Mouse (Mus musculus) T-helper 1 cell (primary cell): Measurements from ENCODE around the gene Cldn18.

Experiments
- in situ Hi-C: fragments of 300-600 bp; cut with MboI, MseI; formaldehyde crosslinking; loops from one replicate; pipeline ENCODE4 v1.15.1; 2025; ENCODE audit warnings: high pct_unique_total_duplicates

Cldn18 gene

DNA sequence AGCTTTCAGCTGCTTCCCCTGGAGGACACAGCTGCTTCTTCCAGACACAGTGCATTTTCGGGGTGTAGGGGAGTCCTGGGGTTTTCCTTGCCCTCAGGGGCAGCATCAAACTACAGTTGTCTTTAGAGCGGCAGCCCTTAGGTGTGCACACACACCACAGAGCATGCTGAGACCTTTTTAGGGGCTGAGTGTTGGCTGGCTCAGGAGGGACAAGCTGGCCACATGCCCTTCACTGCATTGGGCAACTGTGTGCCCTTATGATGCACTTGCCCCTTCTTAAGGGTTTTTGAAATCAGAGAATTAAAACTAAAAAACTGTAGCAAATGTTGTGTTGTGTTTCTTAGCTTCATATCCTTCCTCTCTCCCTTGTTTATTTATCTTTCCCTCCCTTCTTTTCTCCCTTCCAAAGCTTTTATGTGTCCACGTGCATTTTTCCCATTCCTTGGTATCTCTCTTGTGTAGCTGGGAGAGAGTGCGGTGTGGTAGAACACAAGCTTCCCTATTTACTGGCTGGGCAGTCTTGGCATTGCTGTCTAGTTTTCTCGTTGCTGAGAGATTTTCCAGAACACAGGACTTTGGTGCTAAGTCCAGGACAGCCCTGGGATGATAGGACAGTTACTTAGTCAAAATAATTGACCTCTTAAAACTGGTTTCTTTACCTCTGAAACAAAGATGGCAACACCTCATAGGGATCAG, 31.4 kb downstream of the Cldn18 start:
- in situ Hi-C loops = loop anchor here (25.0 kb wide), 1 partner anchor 1723 kb away; no protein-coding TSS in a partner anchor

- in situ Hi-C loops = loop anchor here (25.0 kb wide), 1 partner anchor 1723 kb away; no protein-coding TSS in a partner anchor
Observed at GRCm38 (mm10) chr9:99685061-99685521, 32.0 kb downstream of the Cldn18 start.

GRCm38 (mm10) chr9:99681980-99682570, 35.0 kb downstream of the Cldn18 start:
- in situ Hi-C loops = loop anchor here (25.0 kb wide), 1 partner anchor 1720 kb away; no protein-coding TSS in a partner anchor

DNA sequence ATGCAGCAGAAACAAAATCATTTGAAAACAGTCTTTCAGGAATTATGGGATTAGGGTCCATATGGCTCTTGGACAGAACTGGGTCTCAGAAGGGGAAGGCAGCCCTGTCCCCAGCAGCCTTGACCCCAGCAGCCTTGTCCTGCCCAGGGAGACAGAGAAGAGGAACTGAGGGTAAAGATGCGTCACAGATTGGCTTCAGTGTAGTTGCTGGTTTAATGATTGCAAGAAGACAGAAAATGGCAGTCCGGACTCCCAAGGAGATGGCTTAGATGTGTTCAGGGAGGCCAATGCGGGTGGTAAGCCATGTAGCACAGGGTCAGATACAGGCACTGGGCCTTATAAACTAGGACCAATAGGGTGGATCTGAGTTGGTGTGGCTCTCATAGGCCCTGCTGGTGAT, 41.4 kb downstream of the Cldn18 start:
- in situ Hi-C loops = loop anchor here (25.0 kb wide), 1 partner anchor 1713 kb away; no protein-coding TSS in a partner anchor

GRCm38 (mm10) chr9:99671603-99672002, 45.5 kb downstream of the Cldn18 start:
- in situ Hi-C loops = no loop called here

DNA sequence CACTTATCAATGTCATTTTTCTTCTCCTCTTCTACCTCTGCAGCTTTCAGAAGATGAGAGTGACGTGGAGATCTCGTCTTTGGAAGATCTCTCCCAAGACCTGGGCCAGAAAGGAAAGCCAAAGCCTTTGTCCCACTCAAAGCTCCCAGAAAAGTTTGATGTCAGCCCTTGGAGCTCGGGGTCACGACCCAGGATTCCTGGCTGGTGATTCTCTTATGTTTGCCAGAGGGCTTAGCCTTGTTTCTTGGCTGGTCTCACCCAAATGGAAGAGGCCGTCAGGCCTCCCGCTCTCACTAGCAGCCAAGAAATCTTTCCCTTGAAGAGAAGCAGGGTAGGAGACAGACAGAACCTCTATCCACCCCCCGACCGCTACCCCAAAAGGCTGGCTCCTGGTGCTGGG, 49.5 kb downstream of the Cldn18 start:
- in situ Hi-C loops = loop anchor here (5.0 kb wide), 1 partner anchor 210 kb away; no protein-coding TSS in a partner anchor

- in situ Hi-C loops = no loop called here
Observed at GRCm38 (mm10) chr9:99662887-99663286, 54.2 kb downstream of the Cldn18 start.

GRCm38 (mm10) chr9:99662406-99662805, 54.7 kb downstream of the Cldn18 start:
- in situ Hi-C loops = no loop called here

DNA sequence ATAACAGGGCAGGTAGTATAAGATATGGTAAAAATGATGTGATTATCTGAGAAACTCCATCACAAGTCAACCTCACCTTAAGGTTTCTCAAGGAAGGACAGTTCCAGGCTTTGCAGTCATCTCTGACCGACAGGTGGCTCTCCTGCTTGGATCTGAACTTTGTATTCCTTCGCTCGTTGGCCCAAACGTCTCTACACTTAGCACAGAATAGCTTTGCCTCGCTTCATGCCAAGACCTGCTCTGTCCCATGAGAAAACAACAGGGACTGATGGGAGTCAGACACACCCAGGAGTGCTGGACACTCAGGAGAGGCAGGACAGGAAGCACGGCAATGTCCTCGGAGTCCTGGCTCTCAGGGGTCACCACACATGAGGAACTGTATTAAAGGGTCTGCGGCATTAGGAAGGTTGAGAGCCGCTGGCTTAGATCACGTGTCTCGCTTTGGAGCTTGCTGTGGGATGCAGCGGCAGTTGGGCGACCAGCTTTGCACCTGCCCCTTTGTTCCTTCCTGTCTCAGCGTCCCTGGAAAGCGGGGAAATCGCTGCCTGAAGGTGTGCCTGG, 55.4 kb downstream of the Cldn18 start:
- in situ Hi-C loops = no loop called here

DNA sequence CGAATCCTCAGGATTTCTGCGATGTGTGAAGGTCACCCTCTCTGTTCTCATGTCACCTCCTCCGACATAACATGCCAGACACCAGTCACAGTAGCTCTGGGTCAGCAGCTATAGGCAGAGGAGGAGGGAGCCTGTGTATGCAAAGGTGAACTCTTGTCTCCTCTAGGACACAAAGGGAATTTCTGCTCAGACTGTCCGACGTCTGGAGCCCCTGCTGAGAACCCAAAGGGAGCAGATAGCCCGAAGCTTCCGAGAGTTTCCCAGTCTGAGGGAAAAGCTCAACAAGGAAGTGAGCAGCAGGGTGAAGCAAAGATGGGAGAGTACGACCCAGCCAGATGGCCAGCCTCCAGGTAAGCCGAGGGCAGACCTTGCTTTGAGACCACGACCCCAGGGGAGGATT, 56.3 kb downstream of the Cldn18 start:
- in situ Hi-C loops = no loop called here

GRCm38 (mm10) chr9:99646102-99646501, 71.0 kb downstream of the Cldn18 start:
- in situ Hi-C loops = no loop called here

- in situ Hi-C loops = no loop called here
Observed at GRCm38 (mm10) chr9:99645416-99645815, 71.7 kb downstream of the Cldn18 start.

GRCm38 (mm10) chr9:99639957-99640356, 77.1 kb downstream of the Cldn18 start:
- in situ Hi-C loops = no loop called here
